ENCODE assay signal across 9 mouse cellular contexts in genomic region chr16:28753124-28753917, GRCm38 (mm10). TPM values are rescaled to one million over a fixed set of nuclear protein-coding genes. Genes with fewer than 3 reads are reported as not detected.
A peak's percentile ranks its signal among the peaks of the same experiment; 100 is the strongest.
DNase-seq lines count a peak whose midpoint lies in the region; ATAC-seq and TF ChIP-seq lines count a peak whose summit lies in the region.
"Had no signal": no experiment of that assay in that cellular context is flagged by ENCODE, and none has a peak within 500 bp of the region (broad histone marks: within the 10 kb centered on the region; RNA-seq: fewer than 3 reads in every experiment).

No protein-coding gene starts in this region.

- H3K27me3 ChIP-seq in cerebellum, adult 2 months (ENCODE audit: control insufficient read depth, insufficient read depth, low read length), result no peaks in the 10 kb centered on the region
- no peaks in the 10 kb centered on the region for H3K27me3 ChIP-seq in hindbrain, embryonic 11.5 days (ENCODE audit: control insufficient read depth, insufficient read depth, low read length)

- no peaks in the 10 kb centered on the region for H3K36me3 ChIP-seq in hindbrain, embryonic 11.5 days (ENCODE audit: control insufficient read depth, insufficient read depth, low read length)

- peak overlapping the region; percentile 66 for H3K9ac ChIP-seq in hindbrain, embryonic 11.5 days (ENCODE audit: low read depth, low read length)

- under 1% methylated on average over 33 of the region's 33 CpGs for WGBS in cerebellum, adult 2 months
- under 1% methylated on average over 33 of the region's 33 CpGs for WGBS in hindbrain, embryonic 11.5 days

- H3K9me3 ChIP-seq in hindbrain, embryonic 11.5 days (ENCODE audit: control insufficient read depth, low read length), result no peaks in the 10 kb centered on the region

- ATAC-seq in frontal cortex, adult (ENCODE audit: low TSS enrichment), result peak; percentile 92
- ATAC-seq in hindbrain, embryonic 11.5 days (ENCODE audit: low FRiP score), result peak; percentile 98
- ATAC-seq in activated CD4-positive, CD25-positive, alpha-beta regulatory T cell, adult 4 months, result no peak

- no peak for TF ChIP-seq CTCF in cerebellum, adult 2 months (IDR thresholded peaks at IDR 0.05; ENCODE audit: borderline replicate concordance, insufficient read depth, low read depth, low read length)

- peak overlapping the region; percentile 75 for H3K27ac ChIP-seq in cerebellum, adult 2 months (ENCODE audit: insufficient read depth, low read length)
- no peak overlapping the region for H3K27ac ChIP-seq in hindbrain, embryonic 11.5 days (ENCODE audit: low read depth, low read length)
- H3K27ac ChIP-seq: macrophage had no signal

- peak overlapping the region; percentile 75 for H3K4me2 ChIP-seq in hindbrain, embryonic 11.5 days (replicated peaks; ENCODE audit: low read depth, low read length)

- TF ChIP-seq POLR2A in cerebellum, adult 2 months (IDR thresholded peaks at IDR 0.05; ENCODE audit: borderline replicate concordance, insufficient read depth, low read length), result peak; percentile 79

- DNase-seq in ES-CJ7 (ENCODE audit: low read depth, low spot score), result peak; percentile 96
- DNase-seq in cerebellum, adult 2 months, result peak; percentile 92 to 94
- DNase-seq in hindbrain, embryonic 11.5 days (ENCODE audit: low spot score), result peak; percentile 92
- peak; percentile 63 for DNase-seq in layer of hippocampus, adult 9-10 months (ENCODE audit: low spot score)
- DNase-seq in lung, postnatal 10 days, result peak; percentile 47
- DNase-seq in right cerebral cortex, postnatal 10 days (ENCODE audit: low spot score in 2 of 2), result peak; percentile 94 to 96

- H3K4me1 ChIP-seq in cerebellum, adult 2 months (ENCODE audit: control insufficient read depth, insufficient read depth, low read length), result peaks cover 3% of the 10 kb centered on the region; the same call in 1 of the 2 replicates
- no peaks in the 10 kb centered on the region for H3K4me1 ChIP-seq in hindbrain, embryonic 11.5 days (replicated peaks; ENCODE audit: control insufficient read depth, insufficient read depth, low read length)

- peak overlapping the region; percentile 97 for H3K4me3 ChIP-seq in cerebellum, adult 2 months (replicated peaks; ENCODE audit: insufficient read depth, low read depth, low read length)
- peak overlapping the region; percentile 38 for H3K4me3 ChIP-seq in hindbrain, embryonic 11.5 days (ENCODE audit: low read depth, low read length)

RNA-seq across cellular contexts. Expression of gene Fgf12, which starts 0.5 kb away (rescaled TPM):
- 116 and 125 TPM in 2 replicates for polyA plus RNA-seq in cerebellum, adult 2 months (2012; rRNA removed)
- 5.3 and 6.7 TPM in 2 replicates for polyA plus RNA-seq in hindbrain, embryonic 11.5 days (2014; fragmentation: Nextera tagmentation; extraction: Ambion mirVana)
- under 1 TPM in 1 of 2 experiments, not detected in 1; 0.36 TPM for polyA plus RNA-seq in activated CD4-positive, CD25-positive, alpha-beta regulatory T cell, adult 4 months (2017; shearing (Covaris generic))
- polyA plus RNA-seq: macrophage had no signal

Comparison
In these comparisons a context has a peak if more than half of its experiments do, and no peak if none do; other contexts are left out.
1. RNA of gene Fgf12, which starts 0.5 kb away (polyA plus RNA-seq): 116 to 125 TPM in cerebellum, adult 2 months; 5.3 to 6.7 TPM in hindbrain, embryonic 11.5 days and 0.36 TPM in activated CD4-positive, CD25-positive, alpha-beta regulatory T cell, adult 4 months; every median in the first group is over 10 times any median in the second.
2. Peak in every context shown above with its lines, with median percentiles within 50 percentile points of each other: DNase-seq.